ENCODE assay signal across 11 mouse cellular contexts in genomic region chr10:83107921-83108738, GRCm38 (mm10).
DNase-seq lines count a peak whose midpoint lies in the region; ATAC-seq and TF ChIP-seq lines count a peak whose summit lies in the region.
"Had no signal": no experiment of that assay in that cellular context is flagged by ENCODE, and none has a peak within 500 bp of the region (broad histone marks: within the 10 kb centered on the region; RNA-seq: fewer than 3 reads in every experiment).

No protein-coding gene starts in this region.

- H3K4me3 ChIP-seq in hindbrain, embryonic 12.5 days = no peak overlapping the region
- H3K4me3 ChIP-seq in hindbrain, embryonic 14.5 days (replicated peaks; ENCODE audit: low read length) = no peak overlapping the region
- H3K4me3 ChIP-seq in intestine, embryonic 16.5 days (ENCODE audit: low read length) = no peak overlapping the region
- no peak overlapping the region for H3K4me3 ChIP-seq in stomach, postnatal 0 days (ENCODE audit: low read depth, low read length)

- TF ChIP-seq EP300 in stomach, postnatal 0 days (optimal IDR thresholded peaks at IDR 0.05) = no peak

- H3K36me3 ChIP-seq in hindbrain, embryonic 12.5 days = no peaks in the 10 kb centered on the region
- H3K36me3 ChIP-seq in hindbrain, embryonic 14.5 days (replicated peaks; ENCODE audit: control insufficient read depth, insufficient read depth) = no peaks in the 10 kb centered on the region
- no peaks in the 10 kb centered on the region for H3K36me3 ChIP-seq in intestine, embryonic 16.5 days (ENCODE audit: control insufficient read depth, insufficient read depth, low read length)
- no peaks in the 10 kb centered on the region for H3K36me3 ChIP-seq in stomach, postnatal 0 days (ENCODE audit: control insufficient read depth, insufficient read depth, low read length)

- no peak for DNase-seq in hindbrain, embryonic 14.5 days (ENCODE audit: low spot score)
- peak; percentile 34 for DNase-seq in right cerebral cortex, postnatal 14 days
- DNase-seq in right cerebral cortex, postnatal 25 days = no peak
- peak; percentile 33 for DNase-seq in stomach, postnatal 0 days (ENCODE audit: low spot score)
- DNase-seq in gastrocnemius, postnatal 4 days (ENCODE audit: low spot score in 2 of 2) = no peak
- DNase-seq: lung, postnatal 4 days had no signal

- H3K27me3 ChIP-seq in hindbrain, embryonic 12.5 days = no peaks in the 10 kb centered on the region
- no peaks in the 10 kb centered on the region for H3K27me3 ChIP-seq in hindbrain, embryonic 14.5 days (ENCODE audit: control insufficient read depth, insufficient read depth, low read length)
- no peaks in the 10 kb centered on the region for H3K27me3 ChIP-seq in intestine, embryonic 16.5 days (replicated peaks; ENCODE audit: control insufficient read depth, insufficient read depth, low read length)
- H3K27me3 ChIP-seq in stomach, postnatal 0 days (ENCODE audit: control insufficient read depth, insufficient read depth, low read length) = no peaks in the 10 kb centered on the region
- H3K27me3 ChIP-seq: CH12.LX had no signal

- WGBS in hindbrain, embryonic 12.5 days = 40% methylated on average over 21 of the region's 21 CpGs
- 40% methylated on average over 21 of the region's 21 CpGs for whole genome bisulfite sequencing in hindbrain, embryonic 14.5 days
- WGBS in intestine, embryonic 16.5 days = 51% methylated on average over 21 of the region's 21 CpGs
- WGBS in stomach, postnatal 0 days = 48% methylated on average over 21 of the region's 21 CpGs

- H3K4me1 ChIP-seq in hindbrain, embryonic 12.5 days = peaks cover 59% of the 10 kb centered on the region
- peaks cover 37% of the 10 kb centered on the region for H3K4me1 ChIP-seq in hindbrain, embryonic 14.5 days (replicated peaks; ENCODE audit: control insufficient read depth, insufficient read depth, low read length)
- peaks cover 25% of the 10 kb centered on the region for H3K4me1 ChIP-seq in intestine, embryonic 16.5 days (ENCODE audit: control insufficient read depth, insufficient read depth, low read length)
- H3K4me1 ChIP-seq in stomach, postnatal 0 days (replicated peaks; ENCODE audit: control insufficient read depth, insufficient read depth) = 0 out of 2 replicates have a peak, but pooled peaks cover 7% of the 10 kb centered on the region

- TF ChIP-seq CTCF in stomach, postnatal 0 days (IDR thresholded peaks at IDR 0.05; ENCODE audit: low read depth) = no peak

- no peaks in the 10 kb centered on the region for H3K9me3 ChIP-seq in hindbrain, embryonic 12.5 days (replicated peaks)
- H3K9me3 ChIP-seq in hindbrain, embryonic 14.5 days (ENCODE audit: control insufficient read depth, low read length) = no peaks in the 10 kb centered on the region
- H3K9me3 ChIP-seq in intestine, embryonic 16.5 days (ENCODE audit: control insufficient read depth, low read length) = no peaks in the 10 kb centered on the region
- no peaks in the 10 kb centered on the region for H3K9me3 ChIP-seq in stomach, postnatal 0 days (ENCODE audit: control insufficient read depth, low read length)

- H3K9ac ChIP-seq in hindbrain, embryonic 12.5 days = no peak overlapping the region
- no peak overlapping the region; the same call in 1 of the 2 replicates for H3K9ac ChIP-seq in hindbrain, embryonic 14.5 days
- H3K9ac ChIP-seq in intestine, embryonic 16.5 days (ENCODE audit: low read depth, low read length) = no peak overlapping the region
- H3K9ac ChIP-seq in stomach, postnatal 0 days (ENCODE audit: low read length) = no peak overlapping the region

- no peak overlapping the region for H3K4me2 ChIP-seq in hindbrain, embryonic 12.5 days (replicated peaks)
- H3K4me2 ChIP-seq in hindbrain, embryonic 14.5 days (replicated peaks) = no peak overlapping the region
- H3K4me2 ChIP-seq in intestine, embryonic 16.5 days (ENCODE audit: low read depth, low read length) = no peak overlapping the region
- no peak overlapping the region for H3K4me2 ChIP-seq in stomach, postnatal 0 days (replicated peaks; ENCODE audit: low read depth)

- ATAC-seq in hindbrain, embryonic 12.5 days (ENCODE audit: low FRiP score) = no peak
- no peak for ATAC-seq in hindbrain, embryonic 14.5 days (ENCODE audit: low FRiP score)
- peak; percentile 41; the same call in 1 of the 2 replicates for ATAC-seq in intestine, embryonic 16.5 days
- peak; percentile 62 for ATAC-seq in stomach, postnatal 0 days (ENCODE audit: low FRiP score, low TSS enrichment)
- no peak for ATAC-seq in frontal cortex, adult (ENCODE audit: low TSS enrichment)

- H3K27ac ChIP-seq in hindbrain, embryonic 12.5 days = peak overlapping the region; percentile 55; the same call in 1 of the 2 replicates
- no peak overlapping the region for H3K27ac ChIP-seq in hindbrain, embryonic 14.5 days
- no peak overlapping the region for H3K27ac ChIP-seq in intestine, embryonic 16.5 days (ENCODE audit: low read length)
- H3K27ac ChIP-seq in stomach, postnatal 0 days (replicated peaks) = 0 out of 2 replicates have a peak overlapping the region, but pooled peaks have one; percentile 30
- H3K27ac ChIP-seq: kidney, postnatal 0 days had no signal

Comparison
In these comparisons a context has a peak if more than half of its experiments do, and no peak if none do; other contexts are left out.
1. H3K27ac ChIP-seq: peak in hindbrain, embryonic 12.5 days (single experiment) and stomach, postnatal 0 days (single experiment); none in hindbrain, embryonic 14.5 days (single experiment) and intestine, embryonic 16.5 days (single experiment).
2. DNase-seq: peak in right cerebral cortex, postnatal 14 days (single experiment) and stomach, postnatal 0 days (single experiment); none in hindbrain, embryonic 14.5 days (single experiment), right cerebral cortex, postnatal 25 days (single experiment) and gastrocnemius, postnatal 4 days (0 of 2).
3. ATAC-seq: peak in intestine, embryonic 16.5 days (single experiment) and stomach, postnatal 0 days (single experiment); none in hindbrain, embryonic 12.5 days (single experiment), hindbrain, embryonic 14.5 days (single experiment) and frontal cortex, adult (single experiment).